Mouse (Mus musculus) right cerebral cortex, postnatal 10 days (tissue): ENCODE data around the gene Npas1.

Experiments
- DNase-seq, 2 experiments: peaks; one replicate each; pipeline ENCODE4 v3.0.0; 2021; ENCODE audit warnings: low spot score in 2 of 2

Npas1 gene

DNA sequence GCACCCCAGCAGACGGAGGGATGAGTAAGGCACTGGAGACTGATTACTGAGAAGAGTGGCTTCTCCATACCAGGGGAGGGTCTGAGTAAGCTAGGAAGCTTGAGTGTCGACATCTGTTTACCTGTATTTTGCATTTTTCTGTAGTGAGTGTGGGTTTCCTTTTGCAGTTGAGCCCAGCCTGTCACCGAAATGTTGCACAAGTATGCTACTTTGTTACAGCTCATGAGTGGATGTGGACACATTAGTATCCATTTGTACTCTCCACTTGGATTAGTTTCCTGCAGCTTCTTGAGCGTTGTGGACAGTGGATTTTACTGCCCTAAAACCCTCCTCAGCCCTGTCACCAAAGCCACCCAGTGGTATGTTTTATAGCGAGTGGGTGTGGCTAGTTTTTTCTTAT lies 58.8 kb downstream of the Npas1 start:
- no peak for DNase-seq

DNA sequence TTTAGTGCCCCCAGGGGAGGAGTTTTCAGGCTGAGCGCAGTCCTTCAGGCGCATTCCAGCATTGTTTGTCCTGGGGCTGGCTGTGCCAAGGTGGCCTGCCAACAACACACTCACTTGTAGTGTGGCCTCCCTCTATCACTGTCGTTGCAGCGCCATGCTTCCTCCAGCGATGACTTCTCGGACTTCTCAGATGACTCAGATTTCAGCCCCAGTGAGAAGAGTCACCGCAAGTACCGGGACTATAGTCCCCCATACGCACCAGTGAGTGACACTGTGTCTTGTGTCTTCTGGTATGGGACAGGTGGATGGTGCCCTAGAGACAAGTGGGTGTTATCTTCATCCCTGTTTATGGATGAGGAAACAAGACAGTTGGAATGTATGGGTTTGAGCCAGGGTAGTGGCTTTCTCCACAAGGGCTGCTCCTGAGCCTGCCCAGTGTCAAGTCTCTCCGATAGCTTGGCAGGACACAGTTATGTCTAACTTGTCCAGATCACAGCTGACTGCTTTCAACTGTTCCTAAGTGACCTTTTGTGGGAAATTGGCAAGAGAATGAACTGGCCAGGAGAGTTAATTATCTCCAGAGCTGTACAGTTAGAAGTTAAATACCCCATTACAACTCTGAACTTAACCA lies 60.3 kb downstream of the Npas1 start:
- DNase-seq, result no peak

DNA sequence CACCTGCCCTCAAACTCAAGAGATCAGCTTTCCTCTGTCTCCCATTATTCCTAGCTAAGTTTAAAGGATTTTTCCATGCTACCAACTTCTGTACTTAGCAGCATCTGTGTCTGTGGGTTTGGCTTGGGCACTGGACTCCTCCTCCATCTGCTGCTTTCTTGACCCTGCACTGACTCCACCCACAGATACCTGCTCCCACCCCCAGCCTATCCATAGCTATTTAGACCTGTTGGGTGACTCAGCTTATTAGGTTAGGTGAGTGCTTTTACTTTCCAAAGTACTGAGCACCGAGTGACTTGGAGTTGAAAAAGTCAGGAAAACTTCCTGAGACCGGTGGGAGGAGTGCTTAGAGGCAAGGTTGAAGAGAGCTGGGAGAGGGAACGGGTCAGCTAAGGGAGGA lies 62.1 kb downstream of the Npas1 start:
- no peak for DNase-seq

DNA sequence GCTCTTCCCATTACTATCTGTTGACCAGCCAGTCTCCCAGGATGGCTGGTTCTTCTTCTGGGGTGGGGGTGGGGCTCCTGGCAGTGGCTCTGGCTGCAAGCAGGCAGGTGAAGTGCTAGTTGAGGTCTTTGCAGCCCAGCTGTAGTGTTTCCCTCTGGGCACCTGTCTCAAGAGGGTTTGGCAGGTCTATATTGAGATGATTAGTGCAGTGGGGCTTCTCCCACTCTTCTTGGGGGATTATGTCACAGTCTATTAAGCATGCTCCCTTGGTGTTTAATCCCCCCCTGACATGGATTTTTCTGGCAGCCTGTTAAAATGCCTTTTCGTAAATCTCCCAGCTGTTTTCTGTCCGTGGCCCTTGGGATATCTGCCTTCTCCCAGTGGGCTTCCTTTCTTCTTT lies 64.6 kb downstream of the Npas1 start:
- DNase-seq, result no peak

DNA sequence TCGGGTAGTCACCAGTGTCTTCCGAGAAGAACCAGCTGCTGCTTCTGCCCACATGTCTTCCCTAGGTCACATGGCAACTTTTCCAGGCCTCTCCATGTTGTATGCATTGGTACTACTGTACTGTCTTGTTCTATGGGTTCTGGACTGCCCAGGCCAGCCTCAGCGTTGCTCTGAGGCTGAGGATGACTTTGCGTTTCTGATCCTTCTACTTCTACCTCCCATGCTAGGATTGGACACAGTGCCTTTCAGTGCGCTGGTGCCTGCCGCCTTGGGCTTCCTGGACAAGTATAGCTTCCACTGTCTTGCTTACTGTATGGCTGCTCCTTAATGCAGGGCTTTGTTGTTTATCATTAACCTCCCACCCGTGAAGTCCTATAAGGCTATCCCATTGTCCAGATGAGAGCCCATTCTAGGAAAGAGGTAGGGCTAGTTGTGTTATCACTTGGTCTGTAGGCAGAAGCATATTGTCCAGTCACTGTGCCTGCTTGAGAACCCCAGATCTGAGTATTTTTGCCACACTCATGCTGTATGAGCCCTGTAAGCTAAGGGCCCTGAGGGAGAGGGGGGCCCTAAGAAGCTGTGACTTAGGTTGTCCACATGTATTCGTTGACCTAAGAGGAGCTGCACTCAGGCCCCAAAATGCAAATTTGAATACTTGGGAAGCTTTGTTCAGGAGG lies 65.2 kb downstream of the Npas1 start:
- no peak for DNase-seq

DNA sequence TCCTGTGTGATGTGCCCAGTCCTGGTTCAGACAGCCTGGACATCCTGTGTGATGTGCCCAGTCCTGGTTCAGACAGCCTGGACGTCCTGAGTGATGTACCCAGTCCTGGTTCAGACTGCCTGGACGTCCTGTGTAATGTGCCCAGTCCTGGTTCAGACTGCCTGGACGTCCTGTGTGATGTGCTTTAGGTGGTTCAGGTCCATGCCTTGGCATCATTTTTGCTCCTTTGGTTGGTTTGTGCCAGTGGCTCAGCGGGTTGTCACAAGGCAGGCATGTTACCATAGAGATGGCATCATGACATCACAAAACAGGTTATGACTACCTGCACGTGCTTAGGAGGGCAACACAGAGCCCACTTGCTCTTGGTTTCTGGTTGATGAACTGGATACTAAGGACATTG lies 66.4 kb downstream of the Npas1 start:
- DNase-seq, result no peak

GRCm38 (mm10) chr7:16406978-16407377 lies 70.5 kb downstream of the Npas1 start:
- DNase-seq, result no peak
